Mouse (Mus musculus): ENCODE results near the gene Hcfc1r1.

The Hcfc1r1 gene

GRCm38 (mm10) chr17:23673424-23674073 lies at the start of gene Hcfc1r1, which contains the start of gene Thoc6:
Hcfc1r1 (plus strand) TSS chr17:23673596.
Thoc6 (minus strand) TSS chr17:23673882.
- peak; percentile 99 for DNase-seq (ENCODE audit: low read depth, low spot score)

GRCm38 (mm10) chr17:23627813-23628212 lies 45.6 kb upstream of the Hcfc1r1 start:
- DNase-seq (ENCODE audit: low read depth, low spot score) = peak; percentile 75

GRCm38 (mm10) chr17:23630195-23631020 lies 43.0 kb upstream of the Hcfc1r1 start:
- peak; percentile 86 for DNase-seq (ENCODE audit: low read depth, low spot score)

GRCm38 (mm10) chr17:23631241-23631640 lies 42.2 kb upstream of the Hcfc1r1 start:
- DNase-seq (ENCODE audit: low read depth, low spot score) = no peak

- peak; percentile 41 for DNase-seq (ENCODE audit: low read depth, low spot score)
Measured at GRCm38 (mm10) chr17:23644613-23645495, 28.5 kb upstream of the Hcfc1r1 start, which contains the start of gene Mmp25. Mmp25 (minus strand) TSS chr17:23645277.

- peak; percentile 73 for DNase-seq (ENCODE audit: low read depth, low spot score)
Measured at GRCm38 (mm10) chr17:23645894-23646293, 27.5 kb upstream of the Hcfc1r1 start.

- no peak for DNase-seq (ENCODE audit: low read depth, low spot score)
Measured at GRCm38 (mm10) chr17:23651363-23651762, 22.0 kb upstream of the Hcfc1r1 start.

GRCm38 (mm10) chr17:23653324-23653723 lies 20.1 kb upstream of the Hcfc1r1 start:
- DNase-seq (ENCODE audit: low read depth, low spot score) = no peak

- no peak for DNase-seq (ENCODE audit: low read depth, low spot score)
Measured at GRCm38 (mm10) chr17:23654001-23654400, 19.4 kb upstream of the Hcfc1r1 start.

- DNase-seq (ENCODE audit: low read depth, low spot score) = no peak
Measured at GRCm38 (mm10) chr17:23654410-23654809, 19.0 kb upstream of the Hcfc1r1 start.

GRCm38 (mm10) chr17:23658450-23658849 lies 14.9 kb upstream of the Hcfc1r1 start:
- no peak for DNase-seq (ENCODE audit: low read depth, low spot score)

GRCm38 (mm10) chr17:23660117-23660875 lies 13.1 kb upstream of the Hcfc1r1 start, which contains the start of gene Bicdl2:
Bicdl2 (plus strand) TSS chr17:23660506.
- peak; percentile 81 for DNase-seq (ENCODE audit: low read depth, low spot score)

GRCm38 (mm10) chr17:23660876-23661200 lies 12.6 kb upstream of the Hcfc1r1 start:
- DNase-seq (ENCODE audit: low read depth, low spot score) = no peak

GRCm38 (mm10) chr17:23661526-23661925 lies 11.9 kb upstream of the Hcfc1r1 start:
- DNase-seq (ENCODE audit: low read depth, low spot score) = peak; percentile 80

GRCm38 (mm10) chr17:23664556-23665021 lies 8.8 kb upstream of the Hcfc1r1 start:
- peak; percentile 85 for DNase-seq (ENCODE audit: low read depth, low spot score)

- DNase-seq (ENCODE audit: low read depth, low spot score) = no peak
Measured at GRCm38 (mm10) chr17:23665511-23665910, 7.9 kb upstream of the Hcfc1r1 start.

- DNase-seq (ENCODE audit: low read depth, low spot score) = peak; percentile 64
Measured at GRCm38 (mm10) chr17:23670516-23671074, 2.8 kb upstream of the Hcfc1r1 start.

- DNase-seq (ENCODE audit: low read depth, low spot score) = no peak
Measured at GRCm38 (mm10) chr17:23671519-23671918, 1.9 kb upstream of the Hcfc1r1 start.

GRCm38 (mm10) chr17:23672761-23673160 lies 635 bp upstream of the Hcfc1r1 start:
- DNase-seq (ENCODE audit: low read depth, low spot score) = no peak

GRCm38 (mm10) chr17:23674271-23674952 lies 1.0 kb downstream of the Hcfc1r1 start:
- no peak for DNase-seq (ENCODE audit: low read depth, low spot score)

Measured in R1 (cell line).